Mouse (Mus musculus) forebrain, embryonic 15.5 days (tissue): Measurements from ENCODE around the gene Adcyap1r1. TPM values are rescaled to one million over a fixed set of nuclear protein-coding genes. Genes with fewer than 3 reads are reported as not detected.

Experiments used
- ATAC-seq: fragments of 200-750 bp; cut with Nextera tagmentation; replicated peaks from 2 replicates; pipeline ENCODE4 v1.8.0; 2017; ENCODE audit warnings: mild to moderate bottlenecking, moderate TSS enrichment, moderate library complexity
- H3K27ac ChIP-seq: fragments of 300-500 bp; sonication (generic); replicated peaks from 2 replicates; pipeline ENCODE4 v1.5.1; 2015; ENCODE audit warnings: mild to moderate bottlenecking, inconsistent platforms
- H3K27me3 ChIP-seq: fragments of 300-500 bp; sonication (generic); 2 replicates; pipeline ENCODE4 v1.6.1; 2015; ENCODE audit warnings: inconsistent platforms
- H3K36me3 ChIP-seq: fragments of 300-500 bp; sonication (generic); 2 replicates; pipeline ENCODE4 v1.6.1; 2015; ENCODE audit warnings: mild to moderate bottlenecking, inconsistent platforms
- H3K4me1 ChIP-seq: fragments of 300-500 bp; sonication (generic); 2 replicates; pipeline ENCODE4 v1.6.1; 2015; ENCODE audit warnings: inconsistent platforms
- H3K4me2 ChIP-seq: fragments of 300-500 bp; sonication (generic); replicated peaks from 2 replicates; pipeline ENCODE4 v1.6.1; 2015; ENCODE audit warnings: mild to moderate bottlenecking, inconsistent platforms
- H3K4me3 ChIP-seq: fragments of 300-500 bp; sonication (generic); 2 replicates; pipeline ENCODE4 v1.5.1; 2015; ENCODE audit warnings: mild to moderate bottlenecking, inconsistent platforms
- H3K9ac ChIP-seq: fragments of 300-500 bp; sonication (generic); replicated peaks from 2 replicates; pipeline ENCODE4 v1.6.1; 2015; ENCODE audit warnings: mild to moderate bottlenecking, inconsistent platforms
- H3K9me3 ChIP-seq: fragments of 300-500 bp; sonication (generic); 2 replicates; pipeline ENCODE4 v1.6.1; 2016; ENCODE audit warnings: inconsistent platforms
- WGBS: fragments of 180-500 bp; shearing (Covaris S2); methylation state at CpG from one replicate; pipeline ENCODE4 v1.1.7; 2015; ENCODE audit warnings: mixed read lengths; 5-methylcytosine and 5-hydroxymethylcytosine counted together
- polyA plus RNA-seq: library from polyadenylated mRNA; unstranded; fragments of >200 nt; fragmentation: Nextera tagmentation; extraction: Ambion mirVana; gene quantifications from 2 replicates; pipeline ENCODE4 v1.2.1, GENCODE M21; 2015

Adcyap1r1 gene
- polyA plus RNA-seq, 1 experiment from 2014 or later = 32.1 TPM

DNA sequence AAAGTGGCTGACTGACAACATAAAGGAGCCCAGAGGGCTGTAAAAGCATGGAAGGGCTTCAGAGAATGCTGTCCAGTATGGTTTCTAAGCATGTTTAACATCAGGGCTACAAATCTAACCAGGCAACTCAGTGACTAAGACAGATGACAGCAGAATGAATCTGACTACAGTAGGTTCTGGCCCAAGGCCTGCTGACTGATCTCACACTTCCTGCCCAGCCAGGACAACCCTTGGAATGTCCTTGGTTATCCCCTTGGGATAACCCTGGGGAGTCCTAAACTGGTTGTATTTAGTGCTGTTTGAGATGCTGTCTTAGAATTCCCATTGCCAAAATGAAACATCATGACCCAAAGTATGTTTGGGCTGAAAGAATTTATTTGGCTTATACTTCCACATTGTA, 19.7 kb upstream of the Adcyap1r1 start:
- H3K4me1 ChIP-seq = peaks cover 29% of the 10 kb centered on the region
- no peaks in the 10 kb centered on the region for H3K27me3 ChIP-seq
- no peak overlapping the region for H3K9ac ChIP-seq
- H3K4me3 ChIP-seq = no peak overlapping the region
- no peak overlapping the region for H3K27ac ChIP-seq
- ATAC-seq = no peak
- no peaks in the 10 kb centered on the region for H3K36me3 ChIP-seq
- no peaks in the 10 kb centered on the region for H3K9me3 ChIP-seq
- H3K4me2 ChIP-seq = no peak overlapping the region

DNA sequence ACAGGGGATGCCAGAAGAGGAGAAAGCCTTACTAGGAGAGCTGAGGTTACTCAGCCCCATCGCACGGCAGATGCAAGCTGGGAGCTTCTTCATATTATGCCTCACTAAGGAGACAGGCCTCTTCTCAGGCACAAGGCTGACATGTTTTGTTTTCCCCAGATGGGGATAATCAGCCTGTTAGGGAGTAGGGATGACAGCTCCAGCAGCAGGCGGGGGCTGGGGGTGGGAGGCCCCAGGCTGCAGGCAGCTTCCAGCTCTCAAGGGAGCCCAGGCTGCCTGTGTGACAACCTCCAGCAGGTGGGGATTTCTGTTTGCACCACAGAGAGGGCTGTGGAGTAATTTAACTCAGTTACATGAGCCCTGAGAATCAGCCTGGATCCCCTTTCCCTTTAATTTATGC, 17.4 kb upstream of the Adcyap1r1 start:
- H3K36me3 ChIP-seq = no peaks in the 10 kb centered on the region
- H3K4me2 ChIP-seq = no peak overlapping the region
- peaks cover 29% of the 10 kb centered on the region for H3K4me1 ChIP-seq
- ATAC-seq = peak; percentile 90
- WGBS = 12% methylated on average over 3 of the region's 3 CpGs
- H3K27ac ChIP-seq = peak overlapping the region; percentile 84
- no peak overlapping the region for H3K9ac ChIP-seq
- H3K4me3 ChIP-seq = no peak overlapping the region
- H3K27me3 ChIP-seq = no peaks in the 10 kb centered on the region
- no peaks in the 10 kb centered on the region for H3K9me3 ChIP-seq

DNA sequence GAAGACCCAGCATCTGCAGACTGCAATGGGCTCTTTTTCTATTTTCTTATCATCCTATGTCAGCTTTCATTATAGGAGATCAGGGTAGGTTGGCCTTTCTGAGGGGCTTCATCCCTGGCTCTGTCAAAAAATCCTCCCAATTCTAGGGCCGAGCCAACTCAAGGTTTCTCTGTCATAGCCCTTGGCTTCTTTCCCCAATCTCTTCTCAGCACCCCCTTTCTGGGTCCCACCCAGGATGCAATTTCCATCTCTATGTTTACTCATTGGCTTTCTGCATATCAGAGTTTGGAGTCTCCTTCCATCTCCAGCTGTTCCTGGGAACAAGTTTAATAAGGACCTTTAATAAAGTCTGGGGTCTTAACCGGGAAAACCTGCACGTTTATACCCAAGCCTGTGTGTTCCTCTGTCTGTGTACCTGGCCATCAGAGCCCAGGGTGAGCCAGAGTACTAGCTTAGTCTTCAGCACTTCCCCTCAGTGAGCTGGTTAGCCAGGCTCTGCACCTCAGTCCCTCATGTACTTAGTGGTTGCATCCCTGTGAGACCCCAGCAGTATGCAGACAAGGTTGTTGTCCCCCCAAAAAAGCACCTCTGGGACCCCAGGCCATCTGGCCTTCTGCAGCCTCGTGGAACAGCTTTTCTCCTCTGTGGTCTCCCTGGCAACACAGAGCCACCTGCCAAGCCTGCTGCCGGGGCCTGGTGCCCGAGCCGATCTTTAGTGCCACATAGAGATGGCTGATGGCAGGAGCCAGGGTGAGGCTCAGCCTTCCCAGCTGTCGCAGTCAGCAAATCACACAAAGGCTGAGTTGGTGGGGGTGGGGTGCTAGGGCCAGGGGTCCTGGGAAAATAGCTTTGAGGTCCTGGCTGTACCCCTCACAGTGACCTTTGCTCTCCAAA, 16.3 kb upstream of the Adcyap1r1 start:
- no peaks in the 10 kb centered on the region for H3K36me3 ChIP-seq
- no peak overlapping the region for H3K4me2 ChIP-seq
- H3K9ac ChIP-seq = no peak overlapping the region
- H3K27me3 ChIP-seq = no peaks in the 10 kb centered on the region
- peaks cover 29% of the 10 kb centered on the region for H3K4me1 ChIP-seq
- WGBS = 30% methylated on average over 8 of the region's 8 CpGs
- no peak overlapping the region for H3K4me3 ChIP-seq
- ATAC-seq = peak; percentile 86
- H3K9me3 ChIP-seq = no peaks in the 10 kb centered on the region
- H3K27ac ChIP-seq = peak overlapping the region; percentile 84

DNA sequence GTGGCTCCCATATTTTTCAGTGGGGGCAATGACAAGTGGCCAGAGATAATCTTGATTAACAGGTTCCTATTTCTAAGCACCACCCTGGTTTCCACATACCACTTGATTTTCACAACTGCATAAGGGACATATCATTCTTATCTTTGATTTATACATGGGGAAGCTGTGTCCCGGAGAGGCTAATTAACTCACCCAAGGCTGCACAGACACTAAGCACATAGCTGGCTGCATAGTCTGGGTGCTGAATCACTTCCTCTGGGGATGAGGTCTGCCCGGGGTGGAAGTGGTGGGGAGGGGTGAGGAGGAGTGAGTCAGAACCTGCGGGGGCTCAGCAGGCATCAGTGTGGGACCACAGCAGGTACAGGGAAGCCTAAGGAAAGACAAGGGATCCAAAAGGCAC, 13.9 kb upstream of the Adcyap1r1 start:
- Histone ChIP-seq H3K4me2 (no peak overlapping the region), H3K27me3 (no peaks in the 10 kb centered on the region), H3K4me1 (peaks cover 29% of the 10 kb centered on the region), H3K36me3 (no peaks in the 10 kb centered on the region), H3K9ac (no peak overlapping the region), H3K27ac (no peak overlapping the region), H3K4me3 (no peak overlapping the region), H3K9me3 (no peaks in the 10 kb centered on the region)
- no peak for ATAC-seq
- 57% methylated on average over 3 of the region's 3 CpGs for WGBS

DNA sequence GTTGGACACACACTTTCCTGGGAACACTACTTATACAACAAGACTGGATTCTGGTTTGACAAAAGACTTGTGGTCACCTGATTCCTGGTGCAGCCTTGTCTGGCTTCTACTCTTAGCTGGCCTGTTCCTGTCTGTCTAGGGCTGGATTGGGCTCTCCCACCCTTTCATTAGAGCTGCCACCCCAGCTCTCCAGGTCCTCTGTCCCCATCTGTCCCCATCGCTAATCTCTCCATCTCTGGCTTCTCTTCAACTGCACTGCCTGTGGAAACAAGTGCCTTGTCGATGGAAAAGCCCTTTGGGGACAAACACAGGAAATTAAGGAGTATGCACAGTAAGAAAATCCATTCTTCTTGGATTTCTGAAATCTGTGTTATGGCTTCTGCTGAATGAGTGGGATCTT, 12.9 kb upstream of the Adcyap1r1 start:
- Histone ChIP-seq H3K9me3 (no peaks in the 10 kb centered on the region), H3K4me2 (no peak overlapping the region), H3K36me3 (no peaks in the 10 kb centered on the region), H3K4me3 (no peak overlapping the region), H3K9ac (no peak overlapping the region), H3K27me3 (no peaks in the 10 kb centered on the region), H3K4me1 (peaks cover 32% of the 10 kb centered on the region), H3K27ac (no peak overlapping the region)
- ATAC-seq = no peak
- WGBS = 75% methylated on average over 2 of the region's 2 CpGs

DNA sequence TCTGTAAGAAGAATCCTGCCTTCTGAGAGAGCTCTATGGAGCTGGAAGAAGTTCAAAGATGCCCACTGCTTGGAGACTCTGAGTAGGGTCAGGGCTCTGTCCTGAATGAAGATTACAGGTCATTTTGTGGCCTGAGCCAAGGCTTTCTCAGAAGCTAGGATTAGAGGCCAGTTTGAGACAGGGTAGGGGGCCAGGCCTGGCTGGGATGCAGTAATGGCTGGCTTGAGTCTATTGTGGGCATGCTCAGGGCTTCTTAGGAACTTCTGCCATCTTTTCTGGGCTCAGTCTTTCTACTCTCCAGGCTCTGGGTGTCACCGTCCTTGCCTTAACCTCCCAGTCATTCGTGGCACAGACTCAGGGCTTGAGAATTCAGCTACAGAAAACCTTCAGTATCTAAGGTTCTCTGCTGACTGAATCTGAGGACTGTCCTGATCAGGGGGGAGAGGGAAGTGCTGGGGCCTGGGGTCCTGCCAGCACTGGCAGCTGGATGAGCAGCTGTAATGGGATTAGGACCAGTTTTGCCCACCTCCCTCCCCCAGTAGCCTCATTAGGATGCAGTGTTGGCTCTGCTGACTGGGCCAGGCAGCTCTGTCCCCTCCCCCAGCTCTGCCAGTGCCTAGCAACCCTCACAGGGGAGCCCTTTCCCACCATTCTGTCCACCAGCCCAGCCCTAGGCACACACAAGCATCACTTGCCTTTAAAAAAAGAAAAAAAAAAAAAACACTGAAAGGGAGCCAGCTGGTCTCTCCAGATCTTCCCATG, 7.7 kb upstream of the Adcyap1r1 start:
- H3K9me3 ChIP-seq = no peaks in the 10 kb centered on the region
- ATAC-seq = peak; percentile 95

DNA sequence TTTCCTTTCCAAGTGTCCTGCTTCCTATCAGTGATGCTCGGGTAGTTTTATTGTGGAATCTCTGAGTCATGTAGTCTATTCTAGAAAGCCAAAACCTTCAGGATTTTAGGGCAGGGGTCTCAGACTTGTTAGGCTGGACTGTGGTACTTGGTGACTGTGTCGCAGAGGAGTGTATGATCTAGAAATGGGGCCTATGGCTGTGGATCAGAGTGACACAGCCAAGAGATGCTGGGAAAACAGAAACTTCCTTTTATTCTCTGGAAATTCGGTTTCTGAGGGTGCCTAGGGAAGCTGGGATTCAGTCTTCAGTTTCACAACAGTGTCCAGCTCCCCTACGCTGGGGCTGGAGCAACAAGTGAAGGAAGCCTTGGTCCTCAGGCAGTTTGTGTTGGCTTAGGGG, 7.1 kb upstream of the Adcyap1r1 start:
- Histone ChIP-seq H3K27me3 (no peaks in the 10 kb centered on the region), H3K4me3 (no peak overlapping the region), H3K4me2 (no peak overlapping the region), H3K36me3 (no peaks in the 10 kb centered on the region), H3K9me3 (no peaks in the 10 kb centered on the region), H3K27ac (peak overlapping the region; percentile 64), H3K4me1 (peaks cover 26% of the 10 kb centered on the region), H3K9ac (no peak overlapping the region)
- ATAC-seq = no peak
- WGBS = 10% methylated on average over 4 of the region's 4 CpGs

More for the DNA sequence above, 7.7 kb upstream of the Adcyap1r1 start:
- peaks cover 23% of the 10 kb centered on the region for H3K4me1 ChIP-seq
- H3K4me3 ChIP-seq = no peak overlapping the region
- no peaks in the 10 kb centered on the region for H3K36me3 ChIP-seq
- H3K27ac ChIP-seq = peak overlapping the region; percentile 64
- H3K27me3 ChIP-seq = no peaks in the 10 kb centered on the region
- no peak overlapping the region for H3K9ac ChIP-seq
- no peak overlapping the region for H3K4me2 ChIP-seq
- WGBS = 2% methylated on average over 2 of the region's 2 CpGs

DNA sequence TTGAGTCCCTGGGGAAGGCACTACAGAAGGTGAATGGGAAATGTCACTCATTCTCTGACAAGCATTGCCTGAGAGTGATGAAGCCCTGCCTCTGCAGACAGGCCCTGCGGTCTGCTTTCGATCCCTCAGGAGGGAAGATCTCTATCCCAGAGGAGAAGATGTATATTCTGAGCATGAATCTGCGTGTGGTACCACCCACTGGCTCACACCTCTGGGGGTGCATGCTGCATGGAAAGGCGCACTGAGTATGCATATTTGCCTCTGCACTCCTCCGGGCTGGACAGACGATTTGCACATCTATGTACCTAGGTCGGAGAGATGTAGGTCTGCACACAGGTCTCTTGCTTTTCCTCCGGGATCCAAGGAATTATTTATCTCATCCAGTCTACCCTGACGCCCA, 3.6 kb upstream of the Adcyap1r1 start:
- Histone ChIP-seq H3K27me3 (no peaks in the 10 kb centered on the region), H3K4me2 (no peak overlapping the region), H3K9ac (no peak overlapping the region), H3K9me3 (no peaks in the 10 kb centered on the region), H3K4me1 (peaks cover 41% of the 10 kb centered on the region), H3K4me3 (no peak overlapping the region), H3K27ac (no peak overlapping the region), H3K36me3 (no peaks in the 10 kb centered on the region)
- WGBS = 72% methylated on average over 9 of the region's 9 CpGs
- no peak for ATAC-seq

DNA sequence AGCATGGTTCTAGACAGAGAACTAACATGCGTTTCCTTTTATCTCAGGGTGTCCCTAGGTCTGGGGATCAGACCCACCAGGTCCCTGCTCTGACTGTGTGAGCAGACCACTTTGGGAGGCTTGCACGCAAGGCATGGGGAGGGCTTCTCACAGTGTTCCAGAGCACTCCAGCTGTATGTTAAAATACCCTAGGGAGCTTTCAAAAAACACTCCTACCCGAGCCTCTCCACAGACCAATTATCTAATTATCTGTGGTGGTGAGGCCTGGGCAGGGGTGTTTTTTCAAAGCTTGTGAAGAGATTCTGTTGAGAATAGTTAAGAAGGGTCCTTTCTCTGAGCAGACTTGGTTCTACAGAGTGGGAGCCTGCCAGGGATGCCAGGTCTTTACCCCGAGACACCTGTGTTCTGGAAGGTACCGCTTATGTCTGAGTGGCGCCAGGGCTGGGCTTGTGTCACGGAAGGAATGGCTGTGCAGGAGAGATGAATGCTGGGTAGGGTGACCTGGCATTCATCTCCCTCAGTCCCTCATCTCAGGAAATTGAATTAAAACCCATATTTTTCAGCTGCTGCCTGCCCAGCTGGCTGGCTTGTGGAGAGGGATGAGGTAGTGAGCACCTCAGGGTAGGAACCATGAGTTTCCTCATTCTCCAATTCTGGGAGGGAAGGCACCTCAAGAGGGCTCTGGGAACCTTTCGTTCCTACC, 2.7 kb upstream of the Adcyap1r1 start:
- Histone ChIP-seq H3K4me1 (peaks cover 43% of the 10 kb centered on the region), H3K4me3 (no peak overlapping the region), H3K27ac (no peak overlapping the region), H3K36me3 (no peaks in the 10 kb centered on the region), H3K9ac (no peak overlapping the region), H3K27me3 (no peaks in the 10 kb centered on the region), H3K9me3 (no peaks in the 10 kb centered on the region), H3K4me2 (no peak overlapping the region)
- 59% methylated on average over 8 of the region's 8 CpGs for WGBS
- ATAC-seq = no peak

DNA sequence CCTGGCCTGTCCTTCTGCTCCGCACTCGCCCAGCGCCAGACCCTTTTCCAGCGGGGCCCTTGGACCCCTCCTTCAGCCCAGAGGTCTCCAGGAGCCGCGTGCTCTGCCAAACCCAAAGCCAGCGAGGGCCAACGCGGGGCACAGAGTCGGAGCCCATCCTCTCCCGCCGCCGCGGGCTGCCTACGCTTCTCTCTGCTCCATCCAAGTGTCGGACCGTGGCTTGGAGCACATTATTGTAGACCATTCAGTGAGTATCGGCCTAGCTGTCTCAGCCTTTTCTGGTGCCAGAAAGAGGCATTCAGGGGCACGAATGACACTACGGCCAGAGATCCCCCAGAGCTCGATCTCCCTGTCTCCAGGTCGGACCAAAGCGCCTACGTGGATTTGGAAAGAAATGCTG, 603 bp downstream of the Adcyap1r1 start:
- Histone ChIP-seq H3K4me2 (peak overlapping the region; percentile 78), H3K9ac (peak overlapping the region; percentile 75), H3K27ac (peak overlapping the region; percentile 88), H3K4me1 (peaks cover 60% of the 10 kb centered on the region), H3K27me3 (no peaks in the 10 kb centered on the region), H3K9me3 (no peaks in the 10 kb centered on the region), H3K4me3 (peak overlapping the region; percentile 63), H3K36me3 (no peaks in the 10 kb centered on the region)
- WGBS = under 1% methylated on average over 24 of the region's 24 CpGs
- peak; percentile 20; the same call in 1 of the 2 replicates for ATAC-seq

DNA sequence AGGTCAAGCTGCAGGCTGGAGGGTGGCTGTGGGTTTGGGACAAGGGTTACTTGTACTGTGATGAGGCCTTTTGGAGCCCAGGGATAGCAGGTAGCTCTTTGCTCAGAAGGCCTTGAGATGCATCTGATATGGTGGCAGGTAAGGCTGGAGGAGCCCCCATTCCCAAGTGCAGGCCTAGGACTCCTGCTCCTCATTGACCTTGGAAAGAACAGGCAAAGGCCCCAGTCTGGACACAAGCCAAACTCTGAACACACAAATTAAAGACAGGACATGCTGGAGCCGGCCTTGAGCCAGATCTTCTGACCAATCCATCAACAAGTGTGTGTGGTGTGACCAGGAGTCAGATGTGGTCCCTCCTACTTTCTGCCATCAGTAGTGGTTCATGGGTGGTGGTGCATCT, 1.8 kb downstream of the Adcyap1r1 start:
- ATAC-seq = no peak
- H3K4me2 ChIP-seq = peak overlapping the region; percentile 78

DNA sequence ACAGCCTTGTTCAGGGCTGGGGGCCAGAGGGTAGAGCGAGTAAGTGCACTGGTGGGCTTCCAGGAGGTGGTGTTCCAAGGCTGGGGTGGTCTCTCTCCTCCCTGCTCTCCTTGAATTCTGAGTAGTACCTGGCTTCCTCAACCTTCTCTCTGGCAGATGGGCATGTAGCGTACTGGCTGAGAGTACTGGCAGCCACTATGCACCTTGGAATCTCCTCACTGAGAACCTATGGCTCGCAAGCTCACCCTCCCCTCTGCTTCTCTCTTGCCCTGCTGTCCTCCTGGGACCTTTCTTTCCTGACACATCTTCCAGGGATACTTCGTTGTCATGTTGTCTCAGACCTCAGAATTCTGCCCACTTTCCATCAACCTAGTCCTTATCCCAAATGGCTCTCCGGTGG, 3.9 kb downstream of the Adcyap1r1 start:
- Histone ChIP-seq H3K4me3 (no peak overlapping the region), H3K9ac (no peak overlapping the region), H3K9me3 (no peaks in the 10 kb centered on the region), H3K4me1 (peaks cover 72% of the 10 kb centered on the region), H3K27ac (no peak overlapping the region), H3K36me3 (no peaks in the 10 kb centered on the region), H3K4me2 (no peak overlapping the region), H3K27me3 (no peaks in the 10 kb centered on the region)
- WGBS = 83% methylated on average over 5 of the region's 5 CpGs
- ATAC-seq = no peak

More for the DNA sequence above, 1.8 kb downstream of the Adcyap1r1 start:
- no peaks in the 10 kb centered on the region for H3K36me3 ChIP-seq
- 37% methylated on average over 1 of the region's 1 CpGs for WGBS
- H3K4me3 ChIP-seq = peak overlapping the region; percentile 63
- H3K9me3 ChIP-seq = no peaks in the 10 kb centered on the region
- peak overlapping the region; percentile 75; the same call in 1 of the 2 replicates for H3K9ac ChIP-seq
- H3K27me3 ChIP-seq = no peaks in the 10 kb centered on the region
- peaks cover 66% of the 10 kb centered on the region for H3K4me1 ChIP-seq
- no peak overlapping the region for H3K27ac ChIP-seq
